Mouse (Mus musculus) erythroblast, embryonic 14.5 days (primary cell): Measurements from ENCODE around the gene Sh3gl2.

Experiments
- GATA1 ChIP-seq: IDR thresholded peaks from 2 replicates; pipeline ENCODE4 v1.6.1; 2012; ENCODE audit warnings: low read length, inconsistent platforms, mixed read lengths
- TAL1 ChIP-seq: IDR thresholded peaks from 3 replicates; pipeline ENCODE4 v1.6.1; 2012; ENCODE audit warnings: low read length, inconsistent platforms, mixed read lengths

DNA sequence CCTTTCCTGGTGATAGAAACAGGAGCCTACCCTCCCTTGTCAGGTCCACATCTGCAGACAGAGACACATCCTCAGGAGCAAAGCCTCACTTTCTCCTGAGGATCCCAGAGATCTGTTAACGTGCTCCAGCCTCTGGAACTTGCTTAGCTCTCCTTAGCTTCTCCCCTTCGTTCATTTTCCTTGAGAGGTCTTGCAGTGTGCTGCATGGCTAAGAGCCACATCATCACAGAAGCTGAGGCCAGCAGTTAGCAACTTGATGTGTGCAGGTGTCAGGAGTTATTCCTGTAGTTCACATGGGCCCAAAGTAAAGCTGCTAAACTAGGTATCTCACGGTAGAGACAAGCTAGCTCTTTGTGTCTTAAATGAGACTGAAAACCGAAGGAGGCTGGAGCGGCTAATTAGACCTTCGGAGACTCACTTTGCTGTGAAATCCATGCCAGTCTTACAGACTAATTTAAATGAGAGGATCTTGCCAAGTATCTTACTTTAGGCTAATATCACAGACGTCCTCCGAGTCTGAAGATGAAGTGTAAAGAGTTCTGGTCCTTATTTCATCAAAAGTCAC, 143.2 kb downstream of the Sh3gl2 start:
- TF ChIP-seq GATA1, result no peak
- no peak for TF ChIP-seq TAL1
